Mouse (Mus musculus) spleen, adult 2 months (tissue): ENCODE data around the gene Pim1.
"Not testable (repeated sequence)": the region's sequence is repeated elsewhere in the genome, so short reads cannot be mapped to it uniquely, and the experiment has no call there.

Experiments
- CTCF ChIP-seq: fragments of 200-500 bp; IDR thresholded peaks from 2 replicates; pipeline ENCODE4 v1.5.1; 2011; ENCODE audit warnings: mild to moderate bottlenecking, inconsistent platforms; ENCODE audit not compliant: insufficient read depth, insufficient read length, insufficient replicate concordance; ENCODE audit errors: extremely low read depth
- POLR2A ChIP-seq: fragments of 200-500 bp; IDR thresholded peaks from 2 replicates; pipeline ENCODE4 v1.6.1; 2011; ENCODE audit warnings: low read depth, low read length, inconsistent platforms

GRCm38 (mm10) chr17:29498952-29499351 lies 8.4 kb downstream of the Pim1 start:
- TF ChIP-seq POLR2A, CTCF: not testable (repeated sequence)
